Mouse (Mus musculus) erythroblast, embryonic 14.5 days (primary cell): ENCODE measurements around the gene Gnpat.

ENCODE experiments used
- GATA1 ChIP-seq: IDR thresholded peaks from 2 replicates; pipeline ENCODE4 v1.6.1; 2012; ENCODE audit warnings: low read length, inconsistent platforms, mixed read lengths
- TAL1 ChIP-seq: IDR thresholded peaks from 3 replicates; pipeline ENCODE4 v1.6.1; 2012; ENCODE audit warnings: low read length, inconsistent platforms, mixed read lengths

DNA sequence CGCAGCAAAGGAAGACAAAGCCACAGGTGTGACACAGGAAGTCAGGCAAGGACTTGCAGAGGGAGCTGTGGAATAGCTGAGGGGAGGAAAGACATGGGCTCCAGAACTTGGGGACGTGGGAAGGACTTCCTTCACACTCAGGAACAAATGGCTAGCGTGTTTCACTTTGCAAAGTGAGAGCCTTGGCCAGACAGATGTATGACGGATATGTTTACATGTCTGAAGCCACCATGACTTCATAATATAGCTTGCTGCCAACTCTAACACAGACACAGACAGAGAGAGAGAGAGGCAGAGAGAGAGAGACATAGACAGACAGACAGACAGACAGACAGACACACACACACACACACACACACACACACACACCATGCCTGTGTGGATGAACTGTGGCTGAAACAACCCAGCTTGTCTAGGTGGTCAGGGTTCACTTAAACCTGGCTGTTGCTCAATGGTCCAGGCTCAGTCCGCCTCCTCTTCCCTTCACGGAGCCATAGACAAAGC lies 43.2 kb upstream of the Gnpat start:
- TF ChIP-seq TAL1 (no peak), GATA1 (no peak)
